Mouse (Mus musculus) kidney, adult 2 months (tissue): ENCODE results near the gene Zbtb8b. TPM values are rescaled to one million over a fixed set of nuclear protein-coding genes. Genes with fewer than 3 reads are reported as not detected.

Source experiments
- DNase-seq: peaks from one replicate; pipeline ENCODE4 v3.0.0; 2021
- H3K27ac ChIP-seq: fragments of 200-500 bp; 2 replicates; pipeline ENCODE4 v1.5.1; 2012; ENCODE audit warnings: low read depth, low read length, control low read depth, inconsistent platforms; ENCODE audit not compliant: insufficient read depth
- H3K27me3 ChIP-seq: fragments of 200-500 bp; replicated peaks from 2 replicates; pipeline ENCODE4 v1.6.1; 2012; ENCODE audit warnings: mild to moderate bottlenecking, moderate library complexity, low read length, inconsistent platforms; ENCODE audit not compliant: control insufficient read depth, insufficient read depth
- H3K36me3 ChIP-seq: fragments of 200-500 bp; 2 replicates; pipeline ENCODE4 v1.6.1; 2012; ENCODE audit warnings: mild to moderate bottlenecking, moderate library complexity, low read length, inconsistent platforms; ENCODE audit not compliant: control insufficient read depth, insufficient read depth
- H3K4me1 ChIP-seq: fragments of 200-500 bp; 2 replicates; pipeline ENCODE4 v1.6.1; 2011; ENCODE audit warnings: low read length; ENCODE audit not compliant: control insufficient read depth, insufficient read depth
- H3K4me3 ChIP-seq: fragments of 200-500 bp; 2 replicates; pipeline ENCODE4 v1.5.1; 2011; ENCODE audit warnings: mild to moderate bottlenecking, low read depth, low read length, control low read depth; ENCODE audit not compliant: insufficient read depth
- CTCF ChIP-seq: fragments of 200-500 bp; conservative IDR thresholded peaks from 2 replicates; pipeline ENCODE4 v1.5.1; 2011; ENCODE audit warnings: low read depth, mild to moderate bottlenecking, control low read depth, low read length, moderate library complexity, mixed read lengths; ENCODE audit not compliant: insufficient read depth, insufficient read length
- POLR2A ChIP-seq: fragments of 200-500 bp; IDR thresholded peaks from one replicate; pipeline ENCODE4 v1.6.1; 2011; ENCODE audit warnings: low read depth, low read length, control low read depth
- WGBS: fragments of 180-500 bp; shearing (Covaris S2); methylation state at CpG from one replicate; pipeline ENCODE4 v1.1.7; 2018; 5-methylcytosine and 5-hydroxymethylcytosine counted together
- polyA plus RNA-seq: library from polyadenylated mRNA; depleted of rRNA; stranded (reverse); fragments of >200 nt; gene quantifications from 2 replicates; pipeline ENCODE4 v1.2.3, GENCODE M21; 2012

The Zbtb8b gene
- polyA plus RNA-seq, 1 experiment, result 0.58 TPM

DNA sequence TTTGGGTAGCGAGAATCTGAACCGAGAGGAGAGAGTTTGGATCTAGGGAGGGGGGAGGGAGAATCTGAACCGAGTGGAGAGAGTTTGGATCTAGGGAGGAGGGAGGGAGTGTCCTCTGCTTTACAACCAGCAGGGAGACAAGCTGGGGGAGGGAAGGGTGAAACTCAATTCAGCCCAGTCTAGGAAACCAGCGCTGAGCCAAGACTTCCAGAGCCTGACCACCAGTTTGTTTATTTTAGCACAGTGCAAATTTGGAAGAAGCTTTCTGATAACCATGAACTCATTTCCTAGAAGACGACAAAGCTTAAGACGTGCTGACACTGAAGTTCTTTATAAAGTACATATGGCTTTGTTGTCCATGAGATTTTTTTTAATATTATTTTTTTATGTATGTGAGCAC is 56.2 kb downstream of the Zbtb8b start:
- H3K4me3 ChIP-seq, result no peak overlapping the region
- TF ChIP-seq CTCF (no peak), POLR2A (no peak)
- H3K27ac ChIP-seq, result no peak overlapping the region
- H3K36me3 ChIP-seq, result no peaks in the 10 kb centered on the region
- H3K27me3 ChIP-seq, result no peaks in the 10 kb centered on the region
- WGBS, result 40% methylated on average over 6 of the region's 6 CpGs
- peak; percentile 66 for DNase-seq
- no peaks in the 10 kb centered on the region for H3K4me1 ChIP-seq

GRCm38 (mm10) chr4:129383586-129383985 is 57.1 kb downstream of the Zbtb8b start:
- Histone ChIP-seq H3K4me1 (no peaks in the 10 kb centered on the region), H3K4me3 (peak overlapping the region; percentile 1; the same call in 1 of the 2 replicates), H3K27ac (no peak overlapping the region), H3K27me3 (no peaks in the 10 kb centered on the region), H3K36me3 (no peaks in the 10 kb centered on the region)
- WGBS, result 78% methylated on average over 3 of the region's 3 CpGs
- no peak for TF ChIP-seq CTCF
- TF ChIP-seq POLR2A, result no peak
- peak; percentile 35 for DNase-seq

DNA sequence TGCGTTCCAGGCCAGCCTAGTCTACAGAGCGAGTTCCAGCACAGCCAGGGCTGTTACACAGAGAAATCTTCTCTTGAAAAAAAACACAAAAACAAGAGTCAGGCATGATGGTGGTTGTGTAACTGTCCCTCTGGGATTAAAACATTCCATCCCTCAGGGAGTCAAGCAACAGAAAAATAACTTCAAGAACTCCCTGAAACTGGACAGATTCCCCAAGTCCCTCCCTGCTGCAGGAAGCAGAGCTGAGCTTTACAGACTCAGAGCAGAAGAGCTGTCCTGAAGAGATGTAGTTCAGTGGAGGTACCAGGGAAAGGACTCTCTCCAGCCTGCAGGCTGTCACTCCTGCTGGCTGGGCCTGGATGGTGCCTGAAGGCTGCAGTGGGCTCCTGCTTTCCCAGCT is 58.2 kb downstream of the Zbtb8b start:
- WGBS, result 82% methylated on average over 2 of the region's 2 CpGs
- Histone ChIP-seq H3K27ac (peak overlapping the region; percentile 56), H3K4me1 (no peaks in the 10 kb centered on the region), H3K27me3 (no peaks in the 10 kb centered on the region), H3K36me3 (no peaks in the 10 kb centered on the region), H3K4me3 (peak overlapping the region; percentile 21)
- DNase-seq, result peak; percentile 55
- TF ChIP-seq POLR2A (no peak), CTCF (no peak)

DNA sequence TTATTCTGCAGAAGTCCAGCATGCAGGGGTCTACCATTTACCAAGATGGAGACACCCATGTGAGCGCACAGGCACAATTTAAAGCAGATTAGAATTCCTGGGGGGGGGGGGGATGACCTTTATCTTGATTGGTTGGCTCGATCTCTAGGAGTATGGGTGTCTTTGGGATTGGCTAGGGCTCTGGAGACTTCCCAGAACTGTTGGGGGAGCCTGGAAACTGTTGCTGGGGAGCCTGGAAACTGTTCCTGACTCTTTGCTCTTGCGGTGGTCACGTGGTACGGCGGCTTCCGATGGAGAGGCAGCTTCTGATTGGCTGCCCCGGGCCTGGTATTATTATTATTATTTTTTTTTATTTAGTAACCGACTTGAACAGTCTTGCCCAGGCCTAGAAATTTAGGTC is 58.6 kb downstream of the Zbtb8b start:
- DNase-seq, result no peak
- peak overlapping the region; percentile 56; the same call in 1 of the 2 replicates for H3K27ac ChIP-seq
- WGBS, result 84% methylated on average over 9 of the region's 9 CpGs

DNA sequence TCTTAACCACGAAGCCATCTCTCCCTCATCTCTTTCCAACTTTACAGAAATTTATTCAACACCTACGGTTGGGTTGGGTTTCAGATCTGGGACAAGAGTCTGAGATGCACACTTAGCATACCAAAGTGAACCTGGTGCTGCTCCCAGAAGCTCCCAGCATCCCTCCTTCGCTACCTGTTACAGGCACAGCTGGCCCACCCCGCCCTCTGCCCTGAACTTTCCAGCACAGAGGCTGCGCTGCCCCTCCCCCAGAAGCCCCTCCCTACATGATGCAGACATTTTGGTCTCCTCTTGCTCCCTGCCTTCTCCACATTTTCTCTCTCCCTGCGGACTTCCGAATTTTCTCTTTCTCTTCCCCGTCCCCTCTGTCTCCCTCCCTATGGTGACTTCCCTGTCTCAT is 59.5 kb downstream of the Zbtb8b start:
- H3K36me3 ChIP-seq, result no peaks in the 10 kb centered on the region
- H3K4me3 ChIP-seq, result no peak overlapping the region
- WGBS, result 81% methylated on average over 8 of the region's 8 CpGs
- no peak overlapping the region for H3K27ac ChIP-seq
- H3K4me1 ChIP-seq, result no peaks in the 10 kb centered on the region
- no peak for DNase-seq
- TF ChIP-seq CTCF (no peak), POLR2A (no peak)
- no peaks in the 10 kb centered on the region for H3K27me3 ChIP-seq

More for the DNA sequence above, 58.6 kb downstream of the Zbtb8b start:
- H3K36me3 ChIP-seq, result no peaks in the 10 kb centered on the region
- no peaks in the 10 kb centered on the region for H3K4me1 ChIP-seq
- TF ChIP-seq CTCF, result no peak
- H3K4me3 ChIP-seq, result no peak overlapping the region
- no peaks in the 10 kb centered on the region for H3K27me3 ChIP-seq

GRCm38 (mm10) chr4:129379805-129380204 is 60.8 kb downstream of the Zbtb8b start:
- Histone ChIP-seq H3K27ac (no peak overlapping the region), H3K4me1 (no peaks in the 10 kb centered on the region), H3K36me3 (no peaks in the 10 kb centered on the region), H3K27me3 (no peaks in the 10 kb centered on the region), H3K4me3 (no peak overlapping the region)
- TF ChIP-seq POLR2A (no peak), CTCF (no peak)
- DNase-seq, result no peak
- 82% methylated on average over 3 of the region's 3 CpGs for WGBS

DNA sequence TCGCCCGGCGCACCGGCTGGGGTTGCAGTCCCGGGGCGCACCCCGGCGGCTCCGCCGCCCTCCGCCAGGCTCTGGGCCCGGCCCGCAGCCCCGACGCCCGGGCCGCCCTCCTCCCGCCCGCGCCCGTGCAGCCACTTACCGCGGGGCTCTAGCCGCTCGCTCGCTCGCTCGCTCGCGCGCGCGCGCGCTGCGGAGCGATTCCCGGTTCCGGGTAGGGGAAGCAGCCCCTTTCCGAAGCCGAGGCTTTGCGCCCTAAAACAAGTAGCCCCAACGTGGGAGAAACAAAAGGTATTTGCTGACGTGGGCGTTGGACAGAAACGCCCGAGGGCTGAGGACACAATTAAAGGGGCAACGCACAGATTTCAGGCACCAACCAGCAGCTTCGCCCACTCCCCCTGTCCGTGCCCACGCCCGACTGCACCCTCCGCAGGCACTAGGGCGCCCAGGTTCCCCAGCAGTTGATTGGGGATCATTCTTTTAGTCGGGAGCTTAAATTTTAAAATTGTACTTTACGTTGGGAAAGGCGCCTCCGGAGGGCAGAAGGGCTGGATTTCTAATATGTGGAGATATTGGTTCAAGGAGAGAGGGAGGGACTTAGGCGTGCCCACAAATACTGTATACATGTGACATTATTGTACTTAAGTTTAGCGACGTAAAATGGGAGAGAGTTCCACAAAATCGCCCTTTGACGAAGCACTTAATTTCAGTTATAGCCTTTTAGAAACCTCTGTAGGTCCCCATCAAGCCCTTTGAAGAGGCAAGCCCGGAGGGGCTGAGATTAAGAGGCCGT is 62.9 kb downstream of the Zbtb8b start, which contains the start of gene Zbtb8a:
TSS of gene Zbtb8a (minus strand) at position 516 of the 790 bp plus-strand sequence.
- Histone ChIP-seq H3K4me1 (peaks cover 6% of the 10 kb centered on the region; the same call in 1 of the 2 replicates), H3K4me3 (peak within 1 kb of the TSS; percentile 54), H3K27me3 (no peaks in the 10 kb centered on the region), H3K36me3 (no peaks in the 10 kb centered on the region), H3K27ac (peak within 1 kb of the TSS; percentile 32)
- peak; percentile 60 for DNase-seq
- 2% methylated on average over 64 of the region's 65 CpGs for WGBS
- TF ChIP-seq CTCF, result no peak
- no peak for TF ChIP-seq POLR2A
